Mouse (Mus musculus) bone marrow macrophage, adult 2 months (primary cell): ENCODE data around the gene Odf3l1.

Source experiments
- CTCF ChIP-seq: IDR thresholded peaks from 2 replicates; pipeline ENCODE4 v1.5.1; 2012; ENCODE audit warnings: low read depth, mild to moderate bottlenecking, low read length, moderate library complexity
- POLR2A ChIP-seq: IDR thresholded peaks from 2 replicates; pipeline ENCODE4 v1.6.1; 2012; ENCODE audit warnings: mild to moderate bottlenecking, low read depth, low read length, borderline replicate concordance

DNA sequence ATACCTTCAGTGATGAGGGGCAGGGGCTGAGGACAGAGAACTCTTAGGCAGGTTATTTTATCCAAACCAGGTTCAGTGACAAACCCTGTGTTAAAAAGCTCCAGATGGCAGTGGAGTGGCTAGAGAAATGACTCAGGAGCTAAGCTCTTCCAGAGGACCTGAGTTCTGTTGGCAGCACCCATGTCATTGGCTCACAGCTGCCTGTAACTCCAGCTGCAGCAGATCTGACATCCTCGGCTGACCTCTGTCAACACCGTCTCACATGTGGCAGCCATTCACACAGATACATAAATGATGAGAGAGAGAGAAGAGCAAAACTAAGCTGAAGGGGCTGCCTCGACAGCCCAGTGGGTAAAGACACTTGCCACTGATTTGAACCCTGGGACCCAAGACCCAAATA is 7.0 kb downstream of the Odf3l1 start:
- TF ChIP-seq POLR2A (no peak), CTCF (no peak)
